Mouse (Mus musculus) gastrocnemius, adult 8-10 months (tissue): ENCODE results near the gene Gm20518. TPM values are rescaled to one million over a fixed set of nuclear protein-coding genes. Genes with fewer than 3 reads are reported as not detected.

Experiments
- DNase-seq, 2 experiments: peaks; one replicate each; pipeline ENCODE4 v3.0.0; 2022; ENCODE audit warnings: low spot score in 2 of 2
- total RNA-seq, 4 experiments: library from RNA; stranded (reverse); gene quantifications; 2 replicates each; pipeline ENCODE4 v1.2.4; 2022

Gene Gm20518
- total RNA-seq, 4 experiments from 2014 or later, result 0.10 to 0.13 (median 0.12) TPM

DNA sequence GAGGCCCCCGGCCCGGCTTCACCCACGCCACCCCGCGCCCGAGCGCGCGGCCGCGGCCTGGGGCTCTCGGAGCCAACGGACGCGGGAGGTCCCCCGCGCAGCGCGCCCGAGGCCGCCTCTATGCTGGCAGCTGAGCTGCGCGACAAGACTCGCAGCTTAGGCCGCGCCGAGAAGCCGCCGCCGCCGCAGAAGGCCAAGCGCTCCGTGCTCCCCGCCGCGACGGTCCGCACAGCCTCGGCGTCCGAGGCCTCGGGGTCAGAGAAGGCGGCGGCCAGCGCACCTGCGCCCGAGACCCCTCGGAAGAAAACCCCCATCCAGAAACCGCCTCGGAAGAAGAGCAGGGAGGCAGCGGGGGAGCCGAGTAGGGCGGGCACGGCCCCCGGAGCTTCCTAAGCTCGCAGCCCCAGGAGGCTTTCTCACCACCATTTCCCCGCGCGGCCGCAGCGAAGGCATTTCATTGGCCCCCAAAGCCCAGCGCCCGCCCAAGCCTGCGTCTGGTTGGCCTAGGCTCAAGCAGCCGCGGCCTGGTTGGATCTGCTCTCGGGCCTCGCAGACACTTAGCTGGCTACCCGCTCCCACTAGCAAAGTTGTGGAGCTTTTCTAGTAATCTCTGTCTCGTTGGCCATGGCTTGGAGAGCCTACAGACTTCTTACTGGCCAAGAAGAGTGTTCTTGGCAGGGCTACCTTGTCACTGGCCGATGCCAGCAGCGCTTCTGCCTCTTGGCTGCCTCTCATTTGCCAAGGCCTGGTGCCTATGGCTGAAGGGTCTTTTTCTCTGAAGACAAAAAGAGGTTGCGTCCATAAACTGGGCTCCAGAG is 84.1 kb downstream of the Gm20518 start:
- DNase-seq, result peak; percentile 63 to 78

DNA sequence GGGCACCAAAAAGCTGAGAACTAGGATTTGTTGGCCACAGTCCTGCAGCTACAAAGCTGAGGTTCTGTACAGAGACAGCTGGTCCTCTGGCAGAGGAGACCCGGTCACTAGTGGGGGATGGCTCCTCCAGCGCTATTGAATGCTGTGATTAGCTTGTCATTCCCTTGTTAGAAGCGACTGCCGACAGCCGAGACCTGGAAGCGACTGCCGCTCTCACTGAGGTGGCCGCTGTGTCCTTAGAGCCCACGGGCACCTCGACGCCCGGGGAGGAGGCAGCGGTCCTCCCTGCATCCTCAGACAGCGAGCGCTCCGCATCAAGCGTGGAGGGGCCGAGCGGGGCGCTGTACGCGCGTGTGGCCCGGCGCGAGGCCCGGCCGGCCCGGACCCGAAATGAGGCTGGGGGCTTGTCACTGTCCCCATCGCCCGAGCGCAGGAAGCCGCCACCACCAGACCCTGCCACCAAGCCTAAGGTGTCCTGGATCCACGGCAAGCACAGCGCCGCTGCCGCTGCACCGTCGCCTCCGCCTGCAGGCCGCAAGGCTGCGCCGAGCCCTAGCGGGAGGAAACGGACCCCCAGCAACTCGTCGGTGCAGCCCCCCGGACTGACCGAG is 84.8 kb downstream of the Gm20518 start:
- no peak for DNase-seq

DNA sequence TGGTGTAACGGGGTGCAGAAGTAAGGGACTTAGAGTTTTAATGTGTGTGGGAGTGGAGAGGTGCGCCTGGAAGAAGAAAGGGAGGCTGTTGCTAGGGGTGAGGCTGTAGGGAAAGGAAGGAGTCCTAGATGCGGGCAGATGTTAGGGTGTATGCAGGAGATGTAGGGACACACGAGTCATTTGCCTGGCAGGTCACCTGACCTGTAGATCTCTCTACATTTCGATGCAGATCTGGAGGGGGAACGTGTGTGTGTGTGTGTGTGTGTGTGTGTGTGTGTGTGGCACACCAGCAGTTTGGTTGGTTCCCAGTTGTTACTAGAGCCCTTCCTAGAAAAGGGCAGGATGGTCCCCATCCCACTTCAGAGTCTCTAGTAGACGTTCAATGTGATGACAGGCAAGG is 86.5 kb downstream of the Gm20518 start:
- DNase-seq, result no peak

DNA sequence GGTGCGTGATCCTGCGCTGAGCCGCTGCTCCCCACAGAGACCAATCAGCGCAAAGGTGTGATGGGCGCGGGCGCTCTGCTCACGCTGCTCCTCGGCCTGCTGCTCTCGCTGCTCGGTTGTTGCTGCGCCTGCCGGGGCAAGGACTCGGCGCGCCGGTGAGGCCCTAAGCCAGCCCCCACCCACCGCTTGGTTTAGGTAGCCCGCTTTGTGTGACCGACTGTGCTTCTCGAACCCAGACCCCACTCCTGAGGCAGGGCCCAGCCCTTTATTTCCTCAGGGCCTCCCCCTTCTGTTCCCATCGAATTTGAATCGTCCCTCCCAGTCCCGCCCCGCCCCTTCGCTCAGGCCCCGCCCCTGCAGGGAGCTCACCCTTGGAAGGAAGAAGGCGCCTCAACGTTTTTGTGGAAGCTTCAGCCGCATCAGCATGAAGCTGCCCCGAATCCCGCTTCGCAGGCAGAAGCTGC is 87.0 kb downstream of the Gm20518 start:
- no peak for DNase-seq

DNA sequence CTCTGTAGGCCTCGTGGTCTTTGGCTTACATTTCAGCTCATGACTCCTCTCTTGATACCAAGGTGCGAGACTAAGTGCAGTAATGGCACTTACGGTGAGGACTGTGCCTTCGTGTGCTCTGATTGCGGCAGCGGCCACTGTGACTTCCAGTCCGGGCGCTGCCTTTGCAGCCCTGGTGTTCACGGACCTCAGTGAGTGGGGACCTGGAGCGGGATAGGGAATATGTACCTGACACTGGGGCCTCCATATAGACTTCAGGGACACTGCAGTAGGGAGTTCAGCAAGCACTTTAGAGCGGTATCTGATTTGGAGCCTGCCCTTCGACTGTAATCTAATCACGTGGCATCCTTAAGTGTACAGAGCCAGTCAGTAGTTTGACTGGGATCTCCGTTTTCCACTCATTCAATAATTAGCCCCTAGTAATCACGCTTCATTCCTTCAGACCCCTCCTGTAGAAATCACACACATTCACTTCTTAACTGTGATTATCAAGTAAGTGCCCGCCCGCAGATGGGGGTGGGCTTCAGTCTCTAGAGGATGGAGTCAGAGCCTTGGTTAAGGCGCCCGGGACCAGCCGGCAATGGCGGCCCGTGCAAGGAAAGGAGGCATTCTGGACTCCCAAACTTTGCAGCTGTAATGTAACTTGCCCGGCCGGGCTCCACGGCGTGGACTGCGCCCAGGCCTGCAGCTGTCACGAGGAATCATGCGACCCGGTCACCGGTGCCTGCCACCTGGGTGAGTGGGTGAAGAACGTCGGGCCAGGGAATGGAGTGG is 87.6 kb downstream of the Gm20518 start:
- no peak for DNase-seq

DNA sequence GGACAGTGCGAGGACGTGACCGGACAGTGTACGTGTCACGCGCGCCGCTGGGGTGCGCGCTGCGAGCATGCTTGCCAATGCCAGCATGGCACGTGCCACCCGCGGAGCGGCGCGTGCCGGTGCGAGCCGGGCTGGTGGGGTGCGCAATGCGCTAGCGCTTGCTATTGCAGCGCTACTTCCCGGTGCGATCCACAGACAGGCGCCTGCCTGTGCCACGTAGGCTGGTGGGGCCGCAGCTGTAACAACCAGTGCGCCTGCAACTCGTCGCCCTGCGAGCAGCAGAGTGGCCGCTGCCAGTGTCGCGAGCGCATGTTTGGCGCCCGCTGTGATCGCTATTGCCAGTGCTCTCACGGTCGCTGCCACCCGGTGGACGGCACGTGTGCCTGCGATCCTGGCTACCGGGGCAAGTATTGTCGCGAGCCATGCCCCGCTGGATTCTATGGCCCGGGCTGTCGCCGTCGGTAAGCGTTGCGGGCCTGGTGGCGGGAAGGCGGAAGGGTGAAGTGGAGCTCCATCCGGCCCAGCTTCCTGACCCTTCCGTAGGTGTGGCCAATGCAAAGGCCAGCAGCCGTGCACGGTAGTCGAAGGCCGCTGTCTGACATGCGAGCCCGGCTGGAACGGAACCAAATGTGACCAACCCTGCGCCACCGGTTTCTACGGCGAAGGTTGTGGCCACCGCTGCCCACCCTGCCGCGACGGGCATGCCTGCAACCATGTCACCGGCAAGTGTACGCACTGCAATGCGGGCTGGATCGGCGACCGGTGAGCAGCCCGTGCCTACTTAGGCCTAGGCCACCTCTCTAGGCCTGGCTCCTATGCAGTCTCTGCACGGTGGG is 88.4 kb downstream of the Gm20518 start:
- DNase-seq, result no peak

DNA sequence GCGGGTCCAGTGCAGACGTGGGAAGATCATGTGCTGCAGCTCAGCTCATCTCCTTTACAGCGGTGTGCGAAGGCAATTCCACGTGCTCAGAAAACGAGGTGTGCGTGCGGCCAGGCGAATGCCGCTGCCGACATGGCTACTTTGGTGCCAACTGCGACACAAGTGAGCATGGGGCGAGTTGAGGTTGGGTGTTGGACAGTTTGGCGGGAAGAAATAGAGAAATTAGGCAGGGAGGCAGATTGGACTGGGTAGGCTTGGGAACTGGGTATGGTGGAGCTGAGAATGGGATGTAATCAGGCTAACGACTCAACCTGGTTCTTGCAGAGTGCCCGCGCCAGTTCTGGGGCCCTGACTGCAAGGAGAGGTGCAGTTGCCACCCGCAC is 89.0 kb downstream of the Gm20518 start:
- DNase-seq, result no peak

DNA sequence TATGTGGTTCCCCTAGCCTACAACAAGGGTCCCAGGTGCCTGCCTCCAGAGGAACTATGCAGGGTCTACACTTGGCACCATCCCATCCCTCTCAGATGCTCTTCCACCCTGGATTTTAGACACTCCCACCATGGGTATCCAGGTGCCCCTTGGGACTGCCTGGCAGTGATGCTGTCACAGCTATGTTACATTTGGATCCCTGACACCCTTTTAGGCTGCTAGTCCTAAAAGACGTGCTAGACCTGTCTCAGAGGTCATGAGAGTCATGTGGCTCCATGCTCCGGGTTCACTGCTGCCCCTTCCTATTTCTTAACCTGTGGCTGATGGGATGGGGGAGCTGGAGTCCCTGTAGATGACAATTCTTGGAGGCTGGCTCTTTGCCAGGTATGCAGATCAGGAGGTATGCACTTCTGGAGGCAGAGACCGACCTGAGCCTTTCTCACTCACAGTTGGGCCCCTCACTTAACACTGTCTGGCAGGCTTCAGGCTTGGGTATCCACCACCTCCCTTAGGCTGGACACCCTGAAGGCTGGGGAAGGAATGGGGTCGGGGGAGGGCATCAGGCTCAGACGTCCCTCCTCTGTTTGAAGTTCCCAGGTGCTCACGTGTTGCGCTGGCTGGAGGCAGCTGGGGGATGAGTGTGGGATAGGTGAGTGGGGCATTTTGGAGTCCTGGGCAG is 89.6 kb downstream of the Gm20518 start:
- no peak for DNase-seq

DNA sequence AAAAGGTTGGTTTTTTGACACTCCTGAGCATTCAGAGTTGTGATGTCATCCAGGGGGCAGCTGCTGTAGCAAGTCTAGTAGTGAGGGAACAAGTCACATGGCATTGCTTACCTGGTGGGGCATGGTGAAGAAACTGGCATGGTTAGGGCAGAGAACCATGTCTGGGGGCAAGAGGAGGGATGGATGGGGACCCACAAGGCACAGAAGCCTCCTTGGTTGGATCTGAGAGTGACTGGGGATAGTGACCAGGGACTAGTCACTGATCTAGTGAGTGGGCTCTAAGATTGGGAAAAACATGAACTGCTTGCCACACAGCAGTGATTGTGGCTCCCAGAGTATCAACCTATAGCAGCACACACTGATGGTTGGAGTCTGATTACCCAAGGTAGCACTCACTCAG is 91.9 kb downstream of the Gm20518 start:
- no peak for DNase-seq

DNA sequence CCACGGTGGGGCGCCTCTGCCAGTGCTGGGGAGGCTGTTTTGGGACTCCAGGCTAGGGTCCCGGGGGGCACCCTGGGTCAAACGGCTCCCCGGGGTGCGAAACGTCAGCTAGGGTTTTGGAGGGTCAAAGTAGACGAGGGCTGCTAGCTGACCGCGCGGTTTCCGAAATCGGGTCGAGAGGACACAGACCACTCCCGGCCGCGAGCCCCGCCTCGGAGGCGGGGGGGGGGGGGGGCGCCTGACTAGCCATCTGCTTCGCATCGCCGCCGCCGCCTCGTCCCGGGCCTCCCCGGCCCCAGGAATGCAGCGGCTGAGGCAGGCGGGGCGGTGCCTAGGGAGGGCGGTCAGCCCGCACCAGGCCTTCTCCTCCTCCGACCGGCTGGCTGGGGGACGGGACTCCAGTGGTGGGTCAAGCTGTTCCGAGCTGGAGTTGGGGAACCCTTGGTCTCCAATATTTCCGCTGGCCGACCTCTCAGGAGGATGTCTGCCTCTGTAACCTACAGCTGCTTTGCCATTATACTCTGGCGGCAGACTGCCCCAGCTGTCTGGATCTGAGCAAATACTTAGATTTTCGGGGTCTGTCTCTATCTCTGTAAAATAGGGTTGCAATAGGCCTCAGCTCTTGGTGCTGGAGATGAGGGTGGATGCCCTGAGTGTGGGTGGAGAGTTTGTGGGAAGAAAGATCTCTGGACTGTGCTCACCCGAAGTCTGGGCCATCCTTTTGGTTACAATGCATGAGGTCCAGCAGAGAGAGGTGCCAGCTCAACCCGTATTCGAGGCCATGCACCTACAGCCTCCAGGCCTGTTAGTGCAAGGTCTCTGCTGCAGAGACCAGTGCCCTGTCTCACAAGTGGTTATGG is 92.9 kb downstream of the Gm20518 start:
- peak; percentile 36 to 60 for DNase-seq

DNA sequence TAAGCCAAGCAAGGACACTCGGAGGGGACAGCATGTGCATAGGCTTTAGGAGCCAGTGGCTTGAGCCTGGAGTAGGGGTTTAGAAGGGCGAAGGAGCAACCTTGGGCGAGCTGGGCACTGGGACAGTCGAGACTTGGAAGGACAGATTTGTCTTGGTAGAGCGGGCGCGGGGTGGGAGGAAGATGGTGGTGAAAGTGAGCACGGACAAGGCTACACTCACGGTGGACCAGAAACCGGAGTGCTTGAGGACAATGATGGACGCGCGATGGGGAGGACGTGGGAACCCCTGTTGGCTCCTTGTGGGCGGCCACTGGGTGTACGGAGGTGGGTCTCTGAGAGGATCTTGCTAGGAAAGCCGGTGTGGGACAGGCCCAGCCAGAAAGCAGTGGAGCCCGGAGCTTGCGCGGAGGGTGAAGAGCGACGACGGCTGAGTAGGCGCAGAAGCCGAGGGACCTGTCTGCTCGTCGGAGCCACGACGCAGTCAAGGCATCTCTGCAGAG is 93.6 kb downstream of the Gm20518 start:
- no peak for DNase-seq

DNA sequence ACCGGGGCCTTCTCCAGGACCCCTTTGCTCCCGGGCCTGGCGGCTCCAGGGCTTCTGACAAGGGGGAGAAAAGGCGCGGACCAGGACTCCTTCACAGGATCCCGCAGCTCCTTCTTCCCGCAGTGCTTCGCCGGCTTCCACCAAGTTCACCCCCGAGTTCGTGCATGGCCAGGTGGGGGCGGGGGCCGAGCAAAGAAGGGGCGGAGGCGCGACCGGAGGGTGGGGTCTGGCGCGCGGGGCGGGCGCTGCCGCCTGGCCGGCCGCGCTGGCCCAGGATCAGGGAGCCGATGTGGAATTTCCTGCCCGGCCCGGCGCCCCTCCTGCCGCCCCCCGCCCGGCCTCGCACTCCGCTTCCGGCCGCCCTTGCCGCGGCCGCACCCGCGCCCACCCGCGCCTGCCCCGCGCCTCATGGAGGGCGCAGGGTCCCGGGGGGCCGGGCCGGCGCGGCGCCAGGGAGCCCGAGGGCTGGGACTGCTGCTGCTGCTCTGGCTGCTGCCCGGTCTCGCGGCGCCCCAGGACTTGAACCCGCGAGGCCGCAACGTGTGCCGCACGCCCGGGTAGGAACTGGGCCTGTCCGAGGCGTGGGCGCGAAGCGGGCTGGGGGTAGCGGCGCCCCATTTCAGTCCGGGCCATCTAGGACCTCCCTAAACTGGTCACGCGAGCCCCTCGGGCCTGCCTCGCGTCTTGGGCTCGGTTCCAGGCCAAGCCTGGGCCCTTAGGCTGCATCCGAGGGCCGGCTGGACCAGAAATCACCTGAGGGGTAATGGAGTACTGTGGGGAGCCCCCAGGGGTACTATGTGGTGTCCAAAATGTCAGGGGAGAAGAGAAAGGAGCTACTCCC is 94.3 kb downstream of the Gm20518 start, which contains the start of gene Scarf2:
Gene Scarf2 (plus strand): TSS at position 312 of the 841 bp plus-strand sequence.
- DNase-seq, result peak in 1 of 2 experiments; percentile 42

DNA sequence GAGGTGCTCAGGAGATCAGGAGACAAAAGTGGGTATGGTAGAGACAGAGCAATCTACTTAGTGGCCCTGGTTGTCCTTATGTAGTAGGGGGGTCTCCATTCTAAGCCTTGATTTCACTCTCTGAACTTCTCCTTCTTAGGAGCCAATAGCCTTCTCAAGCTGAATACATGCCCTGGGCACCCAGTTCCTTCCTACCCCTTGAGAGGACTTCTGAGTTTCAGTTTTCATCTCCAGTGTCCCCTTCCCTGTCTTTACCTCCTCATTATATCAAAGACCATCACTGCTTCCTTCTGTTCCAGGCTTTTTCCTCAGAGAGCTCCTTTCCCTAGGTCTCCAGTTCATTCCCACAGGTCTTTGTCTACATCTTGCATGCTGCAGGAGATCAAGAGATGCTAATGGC is 95.0 kb downstream of the Gm20518 start:
- no peak for DNase-seq

DNA sequence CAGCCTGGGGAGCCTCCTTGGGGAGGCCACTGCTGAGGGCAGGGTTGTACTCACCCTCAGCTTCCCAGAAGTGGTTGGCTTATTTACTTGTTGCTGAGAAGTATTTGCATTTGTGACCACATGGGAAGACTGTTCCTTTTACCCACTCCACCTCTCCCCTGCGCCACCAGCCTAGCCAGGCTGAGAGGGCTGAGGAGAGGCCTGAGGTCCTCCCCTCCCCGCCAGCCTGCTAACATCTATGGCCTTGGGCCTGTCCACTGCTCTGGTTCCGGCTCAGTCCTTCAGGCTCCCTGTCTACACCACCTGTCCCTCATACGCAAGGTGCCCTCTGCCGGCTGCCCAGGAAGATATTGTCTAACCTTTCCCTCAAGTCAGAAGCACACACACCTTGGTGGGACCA is 95.8 kb downstream of the Gm20518 start:
- no peak for DNase-seq

DNA sequence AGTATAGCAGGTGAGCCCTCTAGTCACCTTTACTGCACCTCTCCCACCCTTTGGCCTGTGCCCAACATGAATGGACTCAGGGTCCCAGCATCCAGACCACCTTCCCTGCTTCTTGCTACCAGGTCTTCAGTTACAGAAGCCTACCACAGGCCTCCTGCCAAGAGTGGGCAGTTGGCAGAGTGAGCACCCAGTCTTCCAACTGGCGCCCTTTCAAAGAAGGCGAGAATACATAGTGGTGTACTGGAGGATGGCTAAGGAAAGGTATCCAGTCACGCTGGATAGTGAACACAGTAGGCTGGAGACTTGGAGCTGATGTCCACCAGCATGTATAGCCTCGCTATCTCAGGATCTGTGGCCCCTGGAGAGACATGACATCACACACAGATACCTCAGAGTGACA is 97.4 kb downstream of the Gm20518 start:
- no peak for DNase-seq

DNA sequence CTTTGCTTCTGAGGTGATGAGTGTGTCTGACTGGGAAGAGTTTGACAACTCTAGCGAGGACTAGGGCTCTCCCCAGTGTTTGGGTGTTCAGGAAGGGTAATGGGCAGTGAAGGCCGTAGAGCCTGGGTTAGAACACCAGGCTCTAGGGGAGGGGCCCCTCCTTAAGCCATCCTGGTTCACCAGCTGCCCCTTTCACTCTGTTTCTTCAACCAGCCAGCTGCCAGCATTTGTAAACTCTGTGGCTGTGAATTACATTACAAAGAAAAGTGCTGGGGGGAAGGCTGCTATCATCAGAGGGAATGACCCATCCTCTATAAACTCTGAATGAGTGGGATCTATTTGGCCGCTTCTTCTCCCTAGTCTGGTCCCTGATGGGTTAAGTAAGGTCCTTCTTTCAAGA is 98.7 kb downstream of the Gm20518 start:
- no peak for DNase-seq

DNA sequence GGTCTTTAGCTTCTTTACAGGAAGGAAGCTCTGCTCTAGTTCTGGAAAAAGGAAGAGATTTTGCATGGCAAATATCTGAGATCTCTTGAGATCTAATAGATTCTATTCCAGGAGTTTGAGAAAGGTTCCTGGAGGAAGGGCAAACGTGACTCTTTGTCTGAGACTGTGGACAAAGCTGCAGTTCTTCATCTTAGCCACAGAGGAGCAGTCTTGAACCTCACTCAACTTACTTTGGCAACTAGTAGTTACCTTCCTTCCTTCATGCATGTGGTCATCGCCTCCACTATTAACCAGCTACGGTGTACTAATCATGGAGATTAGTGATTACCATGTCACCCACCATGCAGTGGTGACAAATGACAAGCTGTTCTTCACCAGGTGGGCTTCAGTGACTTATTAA is 106.1 kb downstream of the Gm20518 start:
- DNase-seq, result no peak
